Mouse (Mus musculus): ENCODE data around the gene Atp6v1e1. TPM values are rescaled to one million over a fixed set of nuclear protein-coding genes. Genes with fewer than 3 reads are reported as not detected.
"Not testable (repeated sequence)": the region's sequence is repeated elsewhere in the genome, so short reads cannot be mapped to it uniquely, and the experiment has no call there.

The Atp6v1e1 gene
- polyA plus RNA-seq, 1 experiment from 2014 or later = 326 TPM

DNA sequence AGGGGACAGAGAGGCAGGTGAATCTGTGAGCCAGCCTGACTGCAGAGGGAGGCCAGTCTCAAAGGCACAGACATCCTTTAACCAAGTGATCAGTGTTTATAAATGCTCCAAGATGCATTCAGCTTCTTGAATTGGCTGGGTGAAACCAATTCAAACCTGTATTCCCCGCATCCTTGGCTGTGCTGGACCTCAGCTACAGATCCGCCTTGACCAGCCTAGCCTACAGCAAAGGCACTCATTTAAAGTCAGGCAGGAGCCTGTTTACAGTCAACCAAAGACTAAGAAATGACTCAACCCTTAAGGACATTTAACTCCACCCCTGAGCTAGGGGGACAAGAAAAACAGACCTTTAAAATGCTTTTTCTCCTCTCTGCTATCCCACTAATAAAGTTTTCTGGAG is 3.3 kb downstream of the Atp6v1e1 start:
- Histone ChIP-seq H3K9me3 (replicated peaks) (no peaks in the 10 kb centered on the region), H3K4me2 (no peak overlapping the region), H3K4me1 (peaks cover 31% of the 10 kb centered on the region), H3K36me3 (peaks cover 20% of the 10 kb centered on the region), H3K4me3 (replicated peaks) (no peak overlapping the region), H3K9ac (replicated peaks) (no peak overlapping the region), H3K27ac (replicated peaks) (no peak overlapping the region), H3K27me3 (replicated peaks) (no peaks in the 10 kb centered on the region)
- no peak for ATAC-seq (ENCODE audit: low FRiP score)
- WGBS = 99% methylated on average over 2 of the region's 2 CpGs

DNA sequence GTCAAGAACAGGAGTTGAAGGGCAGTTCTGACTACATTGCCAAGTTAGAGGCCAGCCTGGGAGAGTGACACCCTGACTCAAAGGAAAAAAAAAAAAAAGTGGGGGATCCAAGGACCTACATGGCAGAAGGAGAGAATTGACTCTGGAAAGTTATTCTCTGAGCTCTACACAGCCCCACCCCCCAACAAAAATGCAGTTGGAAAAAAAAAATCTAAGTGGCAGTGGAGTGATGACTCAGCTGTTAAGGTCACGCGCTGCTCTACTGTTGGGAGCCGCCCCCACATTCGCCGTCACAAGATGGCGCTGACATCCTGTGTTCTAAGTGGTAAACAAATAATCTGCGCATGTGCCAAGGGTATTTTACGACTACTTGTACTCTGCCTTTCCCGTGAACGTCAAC is 10.6 kb downstream of the Atp6v1e1 start:
- ATAC-seq (ENCODE audit: low FRiP score) = not testable (repeated sequence)

DNA sequence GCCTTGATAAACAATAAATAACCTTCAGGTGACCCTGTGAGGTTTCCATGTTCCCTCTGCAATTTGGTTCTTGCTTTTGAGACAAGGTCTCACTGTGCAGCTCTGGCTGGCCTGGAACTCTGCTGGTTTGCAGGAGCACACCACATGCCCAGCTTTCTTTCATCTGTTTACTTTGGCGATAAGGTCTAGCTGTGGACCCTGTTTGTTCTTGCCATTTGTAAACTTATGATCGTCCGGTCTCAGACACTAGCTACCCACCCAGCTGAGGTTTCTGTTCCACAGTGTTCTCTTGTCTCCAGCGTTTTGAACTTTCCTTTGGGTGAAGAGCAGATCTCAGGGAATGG is 14.9 kb downstream of the Atp6v1e1 start:
- Histone ChIP-seq H3K27ac (replicated peaks) (no peak overlapping the region), H3K4me1 (no peaks in the 10 kb centered on the region), H3K36me3 (peaks cover 74% of the 10 kb centered on the region), H3K9ac (replicated peaks) (no peak overlapping the region), H3K27me3 (replicated peaks) (no peaks in the 10 kb centered on the region), H3K9me3 (replicated peaks) (no peaks in the 10 kb centered on the region), H3K4me3 (replicated peaks) (no peak overlapping the region), H3K4me2 (no peak overlapping the region)
- no peak for ATAC-seq (ENCODE audit: low FRiP score)
- WGBS = 97% methylated on average over 4 of the region's 4 CpGs

More for the DNA sequence above, 10.6 kb downstream of the Atp6v1e1 start:
- H3K4me1 ChIP-seq; H3K9ac ChIP-seq (replicated peaks); H3K4me3 ChIP-seq (replicated peaks); H3K9me3 ChIP-seq (replicated peaks); H3K4me2 ChIP-seq; H3K27ac ChIP-seq (replicated peaks); H3K27me3 ChIP-seq (replicated peaks): not testable (repeated sequence)
- 97% methylated on average over 10 of the region's 10 CpGs for WGBS
- H3K36me3 ChIP-seq = peaks cover 38% of the 10 kb centered on the region

DNA sequence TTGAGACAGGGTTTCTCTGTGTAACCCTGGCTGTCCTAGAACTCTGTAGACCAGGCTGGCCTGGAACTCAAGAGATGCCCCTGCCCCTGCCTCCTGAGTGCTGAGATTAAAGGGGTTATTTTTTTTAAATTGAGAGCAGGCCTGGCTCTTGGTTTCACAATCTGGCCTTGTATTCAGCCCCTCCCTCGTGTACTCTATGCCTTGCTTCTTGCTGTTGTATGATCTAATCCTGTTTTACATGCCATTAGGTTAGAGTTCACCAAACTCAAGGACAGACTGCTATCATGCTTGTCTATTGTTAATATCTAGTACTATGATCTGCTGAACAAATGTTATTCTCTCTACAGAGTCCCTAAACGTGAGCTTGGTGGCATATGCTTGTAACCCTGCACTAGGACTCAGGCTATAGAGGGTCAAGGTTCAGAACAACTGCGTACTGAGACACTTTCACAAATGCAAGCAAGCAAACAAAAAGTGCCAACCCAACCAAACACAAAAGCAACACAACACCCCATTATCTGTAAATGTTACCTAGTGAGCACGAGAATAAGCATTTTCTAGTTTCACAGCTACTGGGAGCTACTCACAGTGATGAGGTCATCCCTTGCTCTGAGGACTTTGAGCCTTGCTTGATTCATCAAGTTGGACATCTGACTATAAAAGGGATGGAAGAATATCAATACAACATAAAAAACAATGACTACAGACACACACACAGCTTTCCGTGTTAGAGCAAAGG is 15.4 kb downstream of the Atp6v1e1 start:
- Histone ChIP-seq H3K4me1 (no peaks in the 10 kb centered on the region), H3K4me2 (no peak overlapping the region), H3K4me3 (replicated peaks) (no peak overlapping the region), H3K27ac (replicated peaks) (no peak overlapping the region), H3K27me3 (replicated peaks) (no peaks in the 10 kb centered on the region), H3K9ac (replicated peaks) (no peak overlapping the region), H3K36me3 (peaks cover 79% of the 10 kb centered on the region), H3K9me3 (replicated peaks) (no peaks in the 10 kb centered on the region)
- no peak for ATAC-seq (ENCODE audit: low FRiP score)
- 90% methylated on average over 5 of the region's 5 CpGs for WGBS

DNA sequence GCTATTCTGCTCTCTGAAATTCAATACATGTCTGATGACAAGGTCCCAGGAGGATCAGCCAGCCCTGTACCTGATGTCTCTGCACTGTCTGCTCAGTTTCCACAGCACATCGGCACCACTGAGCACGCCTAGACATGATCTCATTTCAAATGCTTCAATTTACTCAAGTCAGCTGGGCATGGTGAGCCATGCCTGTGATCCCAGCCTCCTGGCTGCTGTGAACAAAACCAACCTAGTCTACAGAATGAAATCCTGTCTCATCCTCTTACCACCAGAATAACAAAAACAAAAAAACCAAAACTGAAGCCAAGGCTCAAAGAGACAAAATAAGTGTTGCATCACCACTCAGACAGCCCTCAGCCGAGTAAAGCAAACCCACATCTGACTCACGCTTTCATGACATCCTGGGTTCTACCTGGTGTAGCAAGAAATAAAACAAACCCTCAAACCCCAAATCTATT is 23.0 kb downstream of the Atp6v1e1 start:
- peaks cover 99% of the 10 kb centered on the region for H3K36me3 ChIP-seq
- H3K4me3 ChIP-seq (replicated peaks) = no peak overlapping the region
- no peak overlapping the region for H3K9ac ChIP-seq (replicated peaks)
- no peak for ATAC-seq (ENCODE audit: low FRiP score)
- H3K4me1 ChIP-seq = no peaks in the 10 kb centered on the region
- H3K9me3 ChIP-seq (replicated peaks) = no peaks in the 10 kb centered on the region
- 96% methylated on average over 4 of the region's 4 CpGs for WGBS
- no peak overlapping the region for H3K27ac ChIP-seq (replicated peaks)
- no peak overlapping the region for H3K4me2 ChIP-seq
- H3K27me3 ChIP-seq (replicated peaks) = no peaks in the 10 kb centered on the region

DNA sequence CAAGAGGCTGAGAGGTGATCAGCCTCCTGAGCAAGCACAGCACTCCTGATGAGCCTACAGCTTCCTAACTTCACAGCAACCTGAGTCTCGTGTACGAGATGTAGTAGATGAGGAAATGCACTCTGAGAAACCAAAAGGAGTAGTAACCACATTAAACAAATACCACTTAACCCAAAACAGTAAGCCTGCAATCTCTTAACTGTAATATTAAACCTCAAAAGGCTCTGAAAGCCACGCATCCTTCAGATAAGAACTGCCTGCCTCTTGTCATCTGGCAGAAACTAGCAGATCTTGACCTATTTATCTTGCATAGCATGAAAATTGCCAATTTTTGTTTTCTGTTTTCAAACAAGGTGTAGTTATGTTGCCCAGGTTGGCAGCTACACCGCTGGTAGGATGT is 23.7 kb downstream of the Atp6v1e1 start:
- H3K4me3 ChIP-seq (replicated peaks) = no peak overlapping the region
- no peak overlapping the region for H3K9ac ChIP-seq (replicated peaks)
- peaks cover 99% of the 10 kb centered on the region for H3K36me3 ChIP-seq
- 93% methylated on average over 4 of the region's 4 CpGs for WGBS
- H3K4me1 ChIP-seq = no peaks in the 10 kb centered on the region
- H3K27ac ChIP-seq (replicated peaks) = no peak overlapping the region
- H3K4me2 ChIP-seq = no peak overlapping the region
- ATAC-seq (ENCODE audit: low FRiP score) = no peak
- H3K9me3 ChIP-seq (replicated peaks) = no peaks in the 10 kb centered on the region
- H3K27me3 ChIP-seq (replicated peaks) = no peaks in the 10 kb centered on the region

DNA sequence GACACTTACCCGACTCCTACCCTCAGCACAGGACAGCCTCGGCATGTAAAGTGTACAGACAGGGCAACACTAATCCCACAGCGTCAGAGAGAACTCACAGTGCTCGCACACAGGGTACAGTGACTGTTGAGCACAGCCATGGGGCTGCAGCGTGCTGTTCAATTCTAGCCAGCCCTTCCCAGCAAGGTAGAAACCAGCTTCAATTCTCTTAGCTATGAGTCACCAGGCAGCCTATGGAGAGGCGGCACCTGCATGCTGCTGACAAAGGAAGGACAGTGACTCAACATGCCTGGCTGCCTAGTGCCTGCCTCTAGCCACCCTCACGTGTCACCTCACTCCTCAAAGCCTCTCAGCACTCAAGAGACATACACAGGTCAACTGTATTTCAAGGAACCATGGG is 24.6 kb downstream of the Atp6v1e1 start:
- no peaks in the 10 kb centered on the region for H3K4me1 ChIP-seq
- H3K9ac ChIP-seq (replicated peaks) = no peak overlapping the region
- 93% methylated on average over 7 of the region's 7 CpGs for WGBS
- no peak for ATAC-seq (ENCODE audit: low FRiP score)
- H3K27ac ChIP-seq (replicated peaks) = no peak overlapping the region
- no peak overlapping the region for H3K4me3 ChIP-seq (replicated peaks)
- H3K9me3 ChIP-seq (replicated peaks) = no peaks in the 10 kb centered on the region
- H3K27me3 ChIP-seq (replicated peaks) = no peaks in the 10 kb centered on the region
- H3K4me2 ChIP-seq = no peak overlapping the region
- H3K36me3 ChIP-seq = peaks cover 99% of the 10 kb centered on the region

DNA sequence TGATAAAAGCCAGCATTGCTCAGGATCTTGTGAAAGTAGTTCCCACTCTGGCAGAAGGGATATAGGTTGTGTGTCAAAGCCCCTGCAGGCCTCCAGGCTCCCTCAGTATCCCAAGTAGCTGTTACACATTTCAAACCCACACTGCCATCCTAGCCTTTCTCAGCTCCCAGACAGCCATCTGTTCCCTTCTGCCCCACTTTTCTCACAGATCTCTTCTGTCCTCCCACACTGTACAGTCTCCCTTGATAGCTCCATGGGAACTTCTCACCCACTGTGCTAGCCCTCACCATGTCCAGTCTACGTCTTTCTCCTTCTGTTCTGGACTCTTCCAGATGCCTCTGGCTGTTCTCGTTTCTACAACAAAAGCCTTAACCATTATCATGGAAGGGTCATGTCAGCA is 26.5 kb downstream of the Atp6v1e1 start:
- H3K4me2 ChIP-seq = no peak overlapping the region
- no peaks in the 10 kb centered on the region for H3K27me3 ChIP-seq (replicated peaks)
- H3K36me3 ChIP-seq = peaks cover 95% of the 10 kb centered on the region
- no peak overlapping the region for H3K27ac ChIP-seq (replicated peaks)
- H3K9ac ChIP-seq (replicated peaks) = no peak overlapping the region
- no peaks in the 10 kb centered on the region for H3K9me3 ChIP-seq (replicated peaks)
- no peaks in the 10 kb centered on the region for H3K4me1 ChIP-seq
- ATAC-seq (ENCODE audit: low FRiP score) = no peak
- WGBS = 88% methylated on average over 2 of the region's 2 CpGs
- H3K4me3 ChIP-seq (replicated peaks) = no peak overlapping the region

DNA sequence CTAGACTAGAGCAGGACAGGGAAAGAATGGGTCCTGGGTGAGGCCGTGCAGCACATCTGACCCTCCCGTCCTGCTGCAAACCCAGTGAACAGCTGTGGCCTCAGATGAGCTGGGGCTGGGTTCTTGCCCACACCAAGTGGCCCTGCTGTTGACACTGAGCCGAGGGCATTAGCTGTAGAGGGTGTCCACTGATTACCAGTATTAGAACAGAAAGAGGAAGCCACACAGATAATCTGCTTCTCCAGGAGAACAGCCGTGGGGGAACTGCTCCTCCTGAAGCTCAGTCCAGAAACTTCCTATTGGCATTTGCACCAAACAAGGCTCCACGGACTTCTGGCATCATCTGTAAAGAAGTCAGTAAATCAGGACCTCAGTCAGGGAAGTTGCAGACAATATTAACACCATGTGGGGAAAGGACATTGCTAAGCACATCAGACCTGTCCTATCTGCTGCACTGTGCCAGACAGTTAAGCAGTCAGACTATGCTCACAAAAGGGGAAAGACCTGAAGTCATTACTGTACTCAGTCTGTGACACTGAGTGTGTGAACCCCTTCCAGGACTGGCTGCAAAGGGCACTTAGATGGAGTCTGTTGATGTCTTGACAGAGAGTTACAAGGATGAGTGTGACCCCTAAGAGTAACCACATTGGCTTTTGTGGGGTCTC is 27.0 kb downstream of the Atp6v1e1 start:
- Histone ChIP-seq H3K9ac (replicated peaks) (no peak overlapping the region), H3K36me3 (peaks cover 90% of the 10 kb centered on the region), H3K4me2 (no peak overlapping the region), H3K9me3 (replicated peaks) (no peaks in the 10 kb centered on the region), H3K4me3 (replicated peaks) (no peak overlapping the region), H3K27me3 (replicated peaks) (no peaks in the 10 kb centered on the region), H3K27ac (replicated peaks) (no peak overlapping the region), H3K4me1 (no peaks in the 10 kb centered on the region)
- no peak for ATAC-seq (ENCODE audit: low FRiP score)
- 93% methylated on average over 5 of the region's 5 CpGs for WGBS

DNA sequence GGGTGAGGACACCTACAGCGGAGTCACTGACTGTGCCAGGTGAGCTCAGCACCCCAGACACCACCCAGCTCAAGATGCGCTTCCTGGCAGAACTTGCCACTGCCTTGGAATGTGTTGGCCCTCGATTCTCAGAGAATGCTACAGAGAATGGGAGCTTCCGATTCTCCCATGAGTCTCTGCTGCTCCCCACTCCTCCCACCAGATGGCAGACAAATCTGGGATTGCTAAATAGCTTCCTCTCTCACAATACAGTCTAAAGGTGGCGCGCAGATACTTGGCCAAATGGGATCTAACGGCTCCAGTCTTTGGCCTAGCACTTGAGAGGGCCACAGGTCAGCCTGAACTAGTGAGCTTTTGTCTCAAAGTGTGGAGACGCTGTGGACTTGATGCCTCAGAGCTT is 29.6 kb downstream of the Atp6v1e1 start:
- H3K27ac ChIP-seq (replicated peaks) = no peak overlapping the region
- 89% methylated on average over 8 of the region's 8 CpGs for WGBS
- no peak overlapping the region for H3K9ac ChIP-seq (replicated peaks)
- ATAC-seq (ENCODE audit: low FRiP score) = no peak
- H3K4me2 ChIP-seq = no peak overlapping the region
- H3K27me3 ChIP-seq (replicated peaks) = no peaks in the 10 kb centered on the region
- H3K4me3 ChIP-seq (replicated peaks) = no peak overlapping the region
- H3K9me3 ChIP-seq (replicated peaks) = no peaks in the 10 kb centered on the region
- no peaks in the 10 kb centered on the region for H3K4me1 ChIP-seq
- peaks cover 64% of the 10 kb centered on the region for H3K36me3 ChIP-seq

DNA sequence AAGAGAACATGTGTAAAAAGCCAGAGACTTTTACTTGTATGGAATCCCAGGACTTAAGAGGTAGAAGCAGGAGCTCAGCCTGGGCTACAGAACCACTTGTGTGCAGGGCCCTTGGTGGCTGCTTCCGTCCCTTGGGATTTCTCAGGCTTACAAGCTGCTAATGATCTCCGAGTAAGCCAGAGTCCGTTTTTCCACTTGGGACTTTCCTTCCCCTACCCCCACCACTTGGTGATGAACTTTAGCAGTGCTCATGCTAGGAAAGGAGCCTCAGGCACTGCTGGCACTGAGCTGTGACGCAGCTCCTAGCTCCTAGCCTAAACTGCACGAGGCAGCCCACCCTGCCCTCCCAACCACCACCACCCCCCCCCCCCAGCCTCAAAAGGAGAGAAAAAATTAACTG is 31.9 kb downstream of the Atp6v1e1 start:
- ATAC-seq (ENCODE audit: low FRiP score) = no peak
- Histone ChIP-seq H3K27me3 (replicated peaks) (no peaks in the 10 kb centered on the region), H3K9ac (replicated peaks) (no peak overlapping the region), H3K36me3 (peaks cover 42% of the 10 kb centered on the region), H3K4me3 (replicated peaks) (no peak overlapping the region), H3K9me3 (replicated peaks) (no peaks in the 10 kb centered on the region), H3K4me1 (no peaks in the 10 kb centered on the region), H3K27ac (replicated peaks) (no peak overlapping the region), H3K4me2 (no peak overlapping the region)
- WGBS = 44% methylated on average over 5 of the region's 5 CpGs

DNA sequence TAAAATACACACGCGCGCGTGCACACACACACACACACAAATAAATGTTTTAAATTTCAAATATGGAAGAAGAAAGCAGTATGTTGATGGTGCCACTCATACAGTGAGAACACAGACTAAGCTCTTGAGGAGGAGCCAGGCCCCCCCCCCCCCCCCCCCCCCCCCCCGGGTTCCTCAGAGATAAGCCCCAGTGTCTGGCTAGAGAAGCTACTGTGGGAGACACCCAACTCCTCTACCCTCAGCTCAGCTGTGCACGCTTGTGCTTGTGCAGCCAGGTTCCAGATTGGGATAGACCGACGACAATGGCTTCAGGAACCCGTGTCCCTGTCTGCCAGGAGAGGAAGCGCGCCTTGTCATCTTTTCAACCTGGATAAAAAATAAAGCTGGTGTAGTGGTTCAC is 32.4 kb downstream of the Atp6v1e1 start:
- Histone ChIP-seq H3K27me3 (replicated peaks) (no peaks in the 10 kb centered on the region), H3K4me2 (no peak overlapping the region), H3K9ac (replicated peaks) (no peak overlapping the region), H3K36me3 (peaks cover 36% of the 10 kb centered on the region), H3K27ac (replicated peaks) (no peak overlapping the region), H3K9me3 (replicated peaks) (no peaks in the 10 kb centered on the region), H3K4me3 (replicated peaks) (no peak overlapping the region), H3K4me1 (no peaks in the 10 kb centered on the region)
- no peak for ATAC-seq (ENCODE audit: low FRiP score)
- 92% methylated on average over 11 of the region's 11 CpGs for WGBS

Measured in neural tube, embryonic 15.5 days (tissue).